Mouse (Mus musculus): ENCODE measurements around the gene Arl3. TPM values are rescaled to one million over a fixed set of nuclear protein-coding genes. Genes with fewer than 3 reads are reported as not detected.
A peak's percentile ranks its signal among the peaks of the same experiment; 100 is the strongest.

Gene Arl3
- polyA plus RNA-seq, 1 experiment from 2014 or later: 152 TPM

DNA sequence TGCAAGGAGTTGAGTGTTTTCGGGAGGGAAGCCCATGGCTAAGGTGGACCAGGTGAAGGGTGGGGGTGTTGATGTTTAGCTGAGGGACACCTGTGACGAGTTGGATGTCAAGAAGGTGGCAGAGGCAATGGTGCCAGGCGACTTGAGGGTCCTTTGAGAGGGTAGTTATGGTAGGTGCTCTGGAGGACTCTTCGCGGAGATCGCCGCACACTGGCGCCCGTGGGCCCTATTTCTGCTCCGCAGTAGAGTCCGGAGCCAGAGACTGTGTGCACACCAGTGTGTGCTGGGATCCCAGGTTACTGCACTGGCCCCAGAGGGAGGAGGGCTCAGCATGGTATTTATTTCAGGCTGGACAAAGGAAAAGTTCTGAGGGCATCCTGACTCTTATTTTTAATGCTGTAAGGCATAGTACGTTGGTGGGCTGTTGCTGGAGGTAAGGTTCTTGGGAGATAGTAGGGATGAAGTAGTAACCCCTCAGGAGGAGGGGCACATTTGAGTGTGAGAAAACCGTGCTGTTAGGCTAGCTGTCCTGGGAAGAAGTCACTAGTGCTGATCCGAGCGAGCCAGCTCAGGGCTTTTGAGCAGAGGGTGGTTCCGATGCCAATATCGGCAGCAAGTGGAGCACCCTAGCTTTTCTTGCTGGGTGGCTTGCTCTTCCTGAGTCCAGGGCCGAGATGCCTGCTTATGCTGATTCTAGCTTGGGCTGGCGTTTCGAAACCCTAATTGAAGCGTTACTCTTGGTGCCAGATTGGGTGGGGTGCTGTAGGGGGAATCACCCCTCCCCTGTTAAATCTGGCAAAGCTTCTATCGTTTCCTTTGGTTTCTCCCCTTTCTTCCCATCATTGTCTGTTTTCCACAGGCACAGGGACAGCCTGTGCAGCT lies 26.6 kb upstream of the Arl3 start:
- H3K4me3 ChIP-seq (ENCODE audit: low read depth, low read length): peak overlapping the region; percentile 92
- H3K27me3 ChIP-seq (ENCODE audit: control insufficient read depth, insufficient read depth, low read length): no peaks in the 10 kb centered on the region
- peak overlapping the region; percentile 77 for H3K9ac ChIP-seq (ENCODE audit: low read length)
- peak overlapping the region; percentile 93 for H3K4me2 ChIP-seq (ENCODE audit: low read depth, low read length, severe bottlenecking)
- no peak overlapping the region for H3K27ac ChIP-seq (ENCODE audit: low read depth, low read length)
- H3K4me1 ChIP-seq (replicated peaks; ENCODE audit: control insufficient read depth, insufficient read depth, low read length): peaks cover 6% of the 10 kb centered on the region; the same call in 1 of the 2 replicates
- ATAC-seq (replicated peaks; ENCODE audit: low FRiP score): no peak; the same call in none of the 2 replicates
- 22% methylated on average over 22 of the region's 22 CpGs for WGBS
- H3K36me3 ChIP-seq (ENCODE audit: control insufficient read depth, insufficient read depth, low read length): no peaks in the 10 kb centered on the region
- H3K9me3 ChIP-seq (ENCODE audit: control insufficient read depth, low read length): no peaks in the 10 kb centered on the region
- no peak for DNase-seq (ENCODE audit: low spot score)

- H3K9me3 ChIP-seq (ENCODE audit: control insufficient read depth, low read length): no peaks in the 10 kb centered on the region
- H3K4me2 ChIP-seq (ENCODE audit: low read depth, low read length, severe bottlenecking): peak within 1 kb of the TSS; percentile 93
- no peak within 1 kb of the TSS for H3K27ac ChIP-seq (ENCODE audit: low read depth, low read length)
- peak; percentile 99 for ATAC-seq (replicated peaks; ENCODE audit: low FRiP score)
- peaks cover 6% of the 10 kb centered on the region; the same call in 1 of the 2 replicates for H3K4me1 ChIP-seq (replicated peaks; ENCODE audit: control insufficient read depth, insufficient read depth, low read length)
- H3K27me3 ChIP-seq (ENCODE audit: control insufficient read depth, insufficient read depth, low read length): no peaks in the 10 kb centered on the region
- H3K36me3 ChIP-seq (ENCODE audit: control insufficient read depth, insufficient read depth, low read length): no peaks in the 10 kb centered on the region
- DNase-seq (ENCODE audit: low spot score): peak; percentile 97
- H3K9ac ChIP-seq (ENCODE audit: low read length): peak within 1 kb of the TSS; percentile 77
- WGBS: under 1% methylated on average over 22 of the region's 22 CpGs
- peak within 1 kb of the TSS; percentile 92 for H3K4me3 ChIP-seq (ENCODE audit: low read depth, low read length)
These were observed 25.8 kb upstream of the Arl3 start, which contains the start of gene Wbp1l for GRCm38 (mm10) chr19:46598720-46599252. Gene Wbp1l, plus strand, starts transcription at chr19:46599084.

DNA sequence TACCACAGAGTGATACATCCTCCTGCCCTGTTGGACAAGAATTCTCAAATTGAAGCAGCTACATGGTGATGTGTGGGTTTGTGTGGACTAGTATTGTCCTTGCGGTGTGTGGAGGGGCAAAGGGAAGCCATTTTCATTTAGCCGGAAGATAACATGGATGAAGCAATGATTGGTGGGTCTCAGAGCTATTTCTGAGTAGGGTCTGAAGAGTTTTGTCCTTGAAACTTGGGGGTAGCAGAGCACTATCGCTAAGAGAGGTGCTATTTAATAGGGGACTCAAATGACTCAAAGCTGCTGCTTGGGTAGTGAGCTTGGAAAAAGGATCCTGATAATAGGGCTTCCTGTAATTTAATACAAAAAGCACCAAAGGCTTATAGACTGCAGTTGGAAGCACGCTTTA lies 25.2 kb upstream of the Arl3 start:
- Histone ChIP-seq H3K27ac (ENCODE audit: low read depth, low read length) (no peak overlapping the region), H3K4me1 (replicated peaks; ENCODE audit: control insufficient read depth, insufficient read depth, low read length) (peaks cover 6% of the 10 kb centered on the region; the same call in 1 of the 2 replicates), H3K27me3 (ENCODE audit: control insufficient read depth, insufficient read depth, low read length) (no peaks in the 10 kb centered on the region), H3K36me3 (ENCODE audit: control insufficient read depth, insufficient read depth, low read length) (no peaks in the 10 kb centered on the region), H3K9me3 (ENCODE audit: control insufficient read depth, low read length) (no peaks in the 10 kb centered on the region), H3K4me2 (ENCODE audit: low read depth, low read length, severe bottlenecking) (peak overlapping the region; percentile 37; the same call in 1 of the 2 replicates), H3K4me3 (ENCODE audit: low read depth, low read length) (peak overlapping the region; percentile 92; the same call in 1 of the 2 replicates), H3K9ac (ENCODE audit: low read length) (no peak overlapping the region)
- WGBS: 82% methylated on average over 4 of the region's 4 CpGs
- ATAC-seq (replicated peaks; ENCODE audit: low FRiP score) (no peak), DNase-seq (ENCODE audit: low spot score) (no peak)

DNA sequence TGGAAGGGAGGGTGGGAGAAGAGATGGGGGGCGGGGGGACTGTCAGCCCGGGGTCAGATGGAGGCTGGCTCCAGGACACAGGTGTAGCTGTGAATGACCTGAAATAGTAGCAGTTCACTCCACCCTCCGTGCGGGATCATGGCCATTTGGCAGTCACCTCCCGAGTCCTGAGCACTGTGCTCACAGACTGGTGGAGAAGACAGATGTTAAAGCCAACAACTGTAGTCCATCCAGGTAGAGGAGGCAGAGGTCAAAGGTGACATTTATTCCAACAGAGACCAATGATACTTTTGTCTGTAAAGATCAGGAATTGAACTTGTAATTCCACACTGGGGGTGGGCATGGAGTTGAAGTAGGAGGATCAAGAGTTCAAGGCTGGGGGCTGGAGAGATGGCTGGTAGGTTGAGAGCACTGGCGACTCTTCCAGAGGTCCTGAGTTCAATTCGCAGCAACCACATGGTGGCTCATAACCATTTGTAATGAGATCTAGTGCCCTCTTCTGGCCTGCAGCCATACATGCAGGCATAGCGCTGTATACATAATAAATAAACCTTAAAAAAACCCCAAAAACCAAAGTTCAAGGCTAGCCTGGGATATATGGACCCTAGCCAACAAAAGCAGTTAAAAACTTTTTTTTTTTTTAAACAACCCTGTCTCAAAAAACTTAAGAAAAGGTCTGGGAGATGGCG lies 19.9 kb upstream of the Arl3 start:
- Histone ChIP-seq H3K4me3 (ENCODE audit: low read depth, low read length) (no peak overlapping the region), H3K36me3 (ENCODE audit: control insufficient read depth, insufficient read depth, low read length) (no peaks in the 10 kb centered on the region), H3K9ac (ENCODE audit: low read length) (no peak overlapping the region), H3K9me3 (ENCODE audit: control insufficient read depth, low read length) (no peaks in the 10 kb centered on the region), H3K27me3 (ENCODE audit: control insufficient read depth, insufficient read depth, low read length) (no peaks in the 10 kb centered on the region), H3K27ac (ENCODE audit: low read depth, low read length) (no peak overlapping the region), H3K4me1 (replicated peaks; ENCODE audit: control insufficient read depth, insufficient read depth, low read length) (no peaks in the 10 kb centered on the region), H3K4me2 (ENCODE audit: low read depth, low read length, severe bottlenecking) (no peak overlapping the region)
- ATAC-seq (replicated peaks; ENCODE audit: low FRiP score) (no peak), DNase-seq (ENCODE audit: low spot score) (no peak)
- WGBS: 87% methylated on average over 9 of the region's 9 CpGs

GRCm38 (mm10) chr19:46591575-46591974 lies 18.6 kb upstream of the Arl3 start:
- 90% methylated on average over 6 of the region's 6 CpGs for WGBS

DNA sequence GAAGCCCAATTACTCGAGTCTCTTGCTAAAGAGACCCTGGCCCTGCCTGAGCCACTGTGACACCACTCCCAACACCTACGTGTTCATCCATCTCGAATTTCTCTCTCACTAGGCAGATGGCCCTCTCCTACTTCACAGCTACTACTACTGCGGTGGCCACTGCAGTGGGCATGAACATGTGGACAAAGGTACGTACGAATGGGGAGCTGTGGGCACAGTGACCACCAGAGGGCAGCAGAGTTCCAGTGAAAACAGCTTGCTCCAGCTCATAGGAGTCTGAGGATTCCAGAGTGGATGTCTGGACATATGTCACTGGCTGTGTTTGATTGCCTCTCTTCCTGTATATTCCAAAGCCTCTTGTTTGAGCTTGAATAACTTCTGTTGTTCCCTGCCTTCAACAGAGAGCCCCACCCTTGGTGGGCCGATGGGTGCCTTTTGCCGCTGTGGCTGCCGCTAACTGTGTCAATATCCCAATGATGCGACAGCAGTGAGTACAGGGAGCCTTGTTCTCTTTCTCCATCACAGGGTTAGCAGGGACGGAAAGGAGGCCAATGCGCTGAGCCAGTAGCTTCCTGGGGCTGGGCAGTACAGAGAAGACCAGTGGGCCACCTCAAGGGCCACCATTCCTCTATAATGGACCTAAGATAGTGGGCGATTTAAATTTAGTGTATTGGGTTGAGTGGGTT lies 15.0 kb upstream of the Arl3 start:
- ATAC-seq (replicated peaks; ENCODE audit: low FRiP score) (peak; percentile 58; the same call in 1 of the 2 replicates), DNase-seq (ENCODE audit: low spot score) (peak; percentile 92)
- Histone ChIP-seq H3K9ac (ENCODE audit: low read length) (no peak overlapping the region), H3K27me3 (ENCODE audit: control insufficient read depth, insufficient read depth, low read length) (no peaks in the 10 kb centered on the region), H3K4me3 (ENCODE audit: low read depth, low read length) (no peak overlapping the region), H3K4me2 (ENCODE audit: low read depth, low read length, severe bottlenecking) (no peak overlapping the region), H3K4me1 (replicated peaks; ENCODE audit: control insufficient read depth, insufficient read depth, low read length) (no peaks in the 10 kb centered on the region), H3K27ac (ENCODE audit: low read depth, low read length) (no peak overlapping the region), H3K36me3 (ENCODE audit: control insufficient read depth, insufficient read depth, low read length) (no peaks in the 10 kb centered on the region), H3K9me3 (ENCODE audit: control insufficient read depth, low read length) (no peaks in the 10 kb centered on the region)
- WGBS: 65% methylated on average over 13 of the region's 13 CpGs

More at GRCm38 (mm10) chr19:46591575-46591974, 18.6 kb upstream of the Arl3 start:
- H3K9me3 ChIP-seq (ENCODE audit: control insufficient read depth, low read length): no peaks in the 10 kb centered on the region
- DNase-seq (ENCODE audit: low spot score) (no peak), ATAC-seq (replicated peaks; ENCODE audit: low FRiP score) (no peak)
- H3K4me2 ChIP-seq (ENCODE audit: low read depth, low read length, severe bottlenecking): no peak overlapping the region
- no peak overlapping the region for H3K27ac ChIP-seq (ENCODE audit: low read depth, low read length)
- H3K27me3 ChIP-seq (ENCODE audit: control insufficient read depth, insufficient read depth, low read length): no peaks in the 10 kb centered on the region
- no peaks in the 10 kb centered on the region for H3K4me1 ChIP-seq (replicated peaks; ENCODE audit: control insufficient read depth, insufficient read depth, low read length)
- no peak overlapping the region for H3K9ac ChIP-seq (ENCODE audit: low read length)
- no peak overlapping the region for H3K4me3 ChIP-seq (ENCODE audit: low read depth, low read length)
- H3K36me3 ChIP-seq (ENCODE audit: control insufficient read depth, insufficient read depth, low read length): no peaks in the 10 kb centered on the region

GRCm38 (mm10) chr19:46575196-46575595 lies 2.2 kb upstream of the Arl3 start:
- Histone ChIP-seq H3K27me3 (ENCODE audit: control insufficient read depth, insufficient read depth, low read length) (no peaks in the 10 kb centered on the region), H3K4me2 (ENCODE audit: low read depth, low read length, severe bottlenecking) (no peak overlapping the region), H3K4me1 (replicated peaks; ENCODE audit: control insufficient read depth, insufficient read depth, low read length) (peaks cover 3% of the 10 kb centered on the region; the same call in 1 of the 2 replicates), H3K9ac (ENCODE audit: low read length) (no peak overlapping the region), H3K27ac (ENCODE audit: low read depth, low read length) (no peak overlapping the region), H3K9me3 (ENCODE audit: control insufficient read depth, low read length) (no peaks in the 10 kb centered on the region), H3K36me3 (ENCODE audit: control insufficient read depth, insufficient read depth, low read length) (no peaks in the 10 kb centered on the region), H3K4me3 (ENCODE audit: low read depth, low read length) (no peak overlapping the region)
- DNase-seq (ENCODE audit: low spot score): no peak
- ATAC-seq (replicated peaks; ENCODE audit: low FRiP score): no peak
- 64% methylated on average over 4 of the region's 4 CpGs for WGBS

- 48% methylated on average over 6 of the region's 6 CpGs for WGBS
- ATAC-seq (replicated peaks; ENCODE audit: low FRiP score) (no peak), DNase-seq (ENCODE audit: low spot score) (no peak)
- peak overlapping the region; percentile 87 for H3K4me2 ChIP-seq (ENCODE audit: low read depth, low read length, severe bottlenecking)
- peaks cover 3% of the 10 kb centered on the region; the same call in 1 of the 2 replicates for H3K4me1 ChIP-seq (replicated peaks; ENCODE audit: control insufficient read depth, insufficient read depth, low read length)
- peak overlapping the region; percentile 57; the same call in 1 of the 2 replicates for H3K9ac ChIP-seq (ENCODE audit: low read length)
- peak overlapping the region; percentile 74 for H3K4me3 ChIP-seq (ENCODE audit: low read depth, low read length)
- no peaks in the 10 kb centered on the region for H3K27me3 ChIP-seq (ENCODE audit: control insufficient read depth, insufficient read depth, low read length)
- H3K27ac ChIP-seq (ENCODE audit: low read depth, low read length): no peak overlapping the region
- no peaks in the 10 kb centered on the region for H3K9me3 ChIP-seq (ENCODE audit: control insufficient read depth, low read length)
- H3K36me3 ChIP-seq (ENCODE audit: control insufficient read depth, insufficient read depth, low read length): no peaks in the 10 kb centered on the region
These were observed 992 bp upstream of the Arl3 start for GRCm38 (mm10) chr19:46573990-46574389.

Measured in forebrain, embryonic 11.5 days (tissue).